Mouse (Mus musculus) thymus, postnatal 36 days (tissue): Measurements from ENCODE around the gene Fam205c.
A peak's percentile ranks its signal among the peaks of the same experiment; 100 is the strongest.

ENCODE experiments used
- DNase-seq, 2 experiments: peaks; one replicate each; pipeline ENCODE4 v3.0.0; 2022; ENCODE audit warnings: mixed read lengths in 2 of 2

Fam205c gene

GRCm38 (mm10) chr4:42874134-42874533, at the start of gene Fam205c:
Fam205c (minus strand) TSS chr4:42874234.
- DNase-seq, result no peak

GRCm38 (mm10) chr4:42922461-42922860, 48.4 kb upstream of the Fam205c start:
- no peak for DNase-seq

GRCm38 (mm10) chr4:42922056-42922455, 48.0 kb upstream of the Fam205c start:
- no peak for DNase-seq

GRCm38 (mm10) chr4:42921536-42921935, 47.5 kb upstream of the Fam205c start:
- no peak for DNase-seq

- no peak for DNase-seq
Measured at GRCm38 (mm10) chr4:42920726-42921125, 46.7 kb upstream of the Fam205c start.

- peak in 1 of 2 experiments; percentile 9 for DNase-seq
Measured at GRCm38 (mm10) chr4:42917402-42917774, 43.4 kb upstream of the Fam205c start.

- no peak for DNase-seq
Measured at GRCm38 (mm10) chr4:42916617-42917401, 42.8 kb upstream of the Fam205c start, which contains the start of gene Phf24. Phf24 (plus strand) TSS chr4:42916660.

- no peak for DNase-seq
Measured at GRCm38 (mm10) chr4:42915966-42916365, 41.9 kb upstream of the Fam205c start.

- DNase-seq, result no peak
Measured at GRCm38 (mm10) chr4:42915311-42915710, 41.3 kb upstream of the Fam205c start.

- no peak for DNase-seq
Measured at GRCm38 (mm10) chr4:42913391-42913790, 39.4 kb upstream of the Fam205c start.

GRCm38 (mm10) chr4:42904966-42905365, 30.9 kb upstream of the Fam205c start:
- DNase-seq, result no peak

- DNase-seq, result no peak
Measured at GRCm38 (mm10) chr4:42904523-42904922, 30.5 kb upstream of the Fam205c start.

GRCm38 (mm10) chr4:42903942-42904341, 29.9 kb upstream of the Fam205c start:
- no peak for DNase-seq

GRCm38 (mm10) chr4:42902730-42903129, 28.7 kb upstream of the Fam205c start:
- no peak for DNase-seq

GRCm38 (mm10) chr4:42902174-42902573, 28.1 kb upstream of the Fam205c start:
- peak; percentile 9 to 11 for DNase-seq

GRCm38 (mm10) chr4:42900878-42901277, 26.8 kb upstream of the Fam205c start:
- DNase-seq, result no peak

GRCm38 (mm10) chr4:42898914-42899313, 24.9 kb upstream of the Fam205c start:
- DNase-seq, result no peak

- DNase-seq, result no peak
Measured at GRCm38 (mm10) chr4:42895118-42895517, 21.1 kb upstream of the Fam205c start.

GRCm38 (mm10) chr4:42891176-42891575, 17.1 kb upstream of the Fam205c start:
- DNase-seq, result no peak

GRCm38 (mm10) chr4:42888806-42889205, 14.8 kb upstream of the Fam205c start:
- no peak for DNase-seq

GRCm38 (mm10) chr4:42886926-42887325, 12.9 kb upstream of the Fam205c start:
- DNase-seq, result no peak

- DNase-seq, result no peak
Measured at GRCm38 (mm10) chr4:42880677-42880948, 6.6 kb upstream of the Fam205c start.

- no peak for DNase-seq
Measured at GRCm38 (mm10) chr4:42879829-42880676, 6.0 kb upstream of the Fam205c start.

- no peak for DNase-seq
Measured at GRCm38 (mm10) chr4:42877657-42878056, 3.6 kb upstream of the Fam205c start.
